Mouse (Mus musculus) thymus, adult 2 months (tissue): Measurements from ENCODE around the gene 5830473C10Rik. TPM values are rescaled to one million over a fixed set of nuclear protein-coding genes. Genes with fewer than 3 reads are reported as not detected.

Source experiments
- DNase-seq: peaks from one replicate; pipeline ENCODE4 v3.0.0; 2021
- H3K27ac ChIP-seq: fragments of 200-500 bp; 2 replicates; pipeline ENCODE4 v1.5.1; 2012; ENCODE audit warnings: low read length, control low read depth; ENCODE audit not compliant: control insufficient read depth, insufficient read depth
- H3K27me3 ChIP-seq: fragments of 200-500 bp; 2 replicates; pipeline ENCODE4 v1.6.1; 2012; ENCODE audit warnings: mild to moderate bottlenecking, low read length, moderate library complexity, mixed read lengths; ENCODE audit not compliant: control insufficient read depth, insufficient read depth
- H3K36me3 ChIP-seq: fragments of 200-500 bp; 2 replicates; pipeline ENCODE4 v1.6.1; 2012; ENCODE audit warnings: mild to moderate bottlenecking, low read length, moderate library complexity; ENCODE audit not compliant: control insufficient read depth, insufficient read depth
- H3K4me1 ChIP-seq: fragments of 200-500 bp; replicated peaks from 2 replicates; pipeline ENCODE4 v1.6.1; 2012; ENCODE audit warnings: low read length; ENCODE audit not compliant: control insufficient read depth, insufficient read depth
- H3K4me3 ChIP-seq: fragments of 200-500 bp; 2 replicates; pipeline ENCODE4 v1.5.1; 2012; ENCODE audit warnings: mild to moderate bottlenecking, low read length, control low read depth, moderate library complexity; ENCODE audit not compliant: control insufficient read depth, insufficient read depth
- CTCF ChIP-seq: fragments of 200-500 bp; IDR thresholded peaks from 2 replicates; pipeline ENCODE4 v1.5.1; 2012; ENCODE audit warnings: mild to moderate bottlenecking, control low read depth, low read length, moderate library complexity, borderline replicate concordance; ENCODE audit not compliant: control insufficient read depth, poor library complexity, insufficient read depth; ENCODE audit errors: extremely low read depth
- POLR2A ChIP-seq: fragments of 200-500 bp; IDR thresholded peaks from 2 replicates; pipeline ENCODE4 v1.6.1; 2012; ENCODE audit warnings: mild to moderate bottlenecking, low read length, control low read depth, moderate library complexity; ENCODE audit not compliant: control insufficient read depth, poor library complexity, insufficient read depth; ENCODE audit errors: extremely low read depth
- WGBS: fragments of 180-500 bp; shearing (Covaris S2); methylation state at CpG from one replicate; pipeline ENCODE4 v1.1.7; 2018; 5-methylcytosine and 5-hydroxymethylcytosine counted together
- polyA plus RNA-seq: library from polyadenylated mRNA; depleted of rRNA; stranded (reverse); fragments of >200 nt; gene quantifications from 2 replicates; pipeline ENCODE4 v1.2.3, GENCODE M21; 2012

The 5830473C10Rik gene
- polyA plus RNA-seq, 1 experiment: not detected

- DNase-seq: no peak
- TF ChIP-seq CTCF (no peak), POLR2A (no peak)
- H3K27me3 ChIP-seq: no peaks in the 10 kb centered on the region
- H3K4me3 ChIP-seq: no peak overlapping the region
- WGBS: 96% methylated on average over 11 of the region's 11 CpGs
- H3K36me3 ChIP-seq: no peaks in the 10 kb centered on the region
- no peaks in the 10 kb centered on the region for H3K4me1 ChIP-seq
- H3K27ac ChIP-seq: no peak overlapping the region
Measured at GRCm38 (mm10) chr5:90561721-90562275, 891 bp downstream of the 5830473C10Rik start.

- no peak overlapping the region for H3K4me3 ChIP-seq
Measured at GRCm38 (mm10) chr5:90562880-90563279, 2.0 kb downstream of the 5830473C10Rik start.

GRCm38 (mm10) chr5:90564161-90564560 is 3.3 kb downstream of the 5830473C10Rik start:
- Histone ChIP-seq H3K27me3 (no peaks in the 10 kb centered on the region), H3K27ac (no peak overlapping the region), H3K4me3 (no peak overlapping the region), H3K36me3 (no peaks in the 10 kb centered on the region), H3K4me1 (no peaks in the 10 kb centered on the region)
- WGBS: 92% methylated on average over 4 of the region's 4 CpGs
- TF ChIP-seq POLR2A (no peak), CTCF (no peak)
- no peak for DNase-seq

More at GRCm38 (mm10) chr5:90562880-90563279, 2.0 kb downstream of the 5830473C10Rik start:
- no peak overlapping the region for H3K27ac ChIP-seq
- H3K27me3 ChIP-seq: no peaks in the 10 kb centered on the region
- WGBS: 95% methylated on average over 4 of the region's 4 CpGs
- no peaks in the 10 kb centered on the region for H3K4me1 ChIP-seq
- DNase-seq: no peak
- TF ChIP-seq CTCF: no peak
- no peak for TF ChIP-seq POLR2A
- no peaks in the 10 kb centered on the region for H3K36me3 ChIP-seq

- Histone ChIP-seq H3K4me3 (no peak overlapping the region), H3K4me1 (no peaks in the 10 kb centered on the region), H3K36me3 (no peaks in the 10 kb centered on the region), H3K27ac (no peak overlapping the region), H3K27me3 (no peaks in the 10 kb centered on the region)
- 86% methylated on average over 6 of the region's 6 CpGs for WGBS
- TF ChIP-seq CTCF (no peak), POLR2A (no peak)
- DNase-seq: no peak
Measured at GRCm38 (mm10) chr5:90565205-90565604, 4.3 kb downstream of the 5830473C10Rik start.

- Histone ChIP-seq H3K4me3 (no peak overlapping the region), H3K27me3 (no peaks in the 10 kb centered on the region), H3K4me1 (no peaks in the 10 kb centered on the region), H3K27ac (no peak overlapping the region), H3K36me3 (no peaks in the 10 kb centered on the region)
- TF ChIP-seq POLR2A: no peak
- TF ChIP-seq CTCF: no peak
- DNase-seq: no peak
- 91% methylated on average over 5 of the region's 5 CpGs for WGBS
Measured at GRCm38 (mm10) chr5:90567788-90568187, 6.9 kb downstream of the 5830473C10Rik start.

- no peak for DNase-seq
- Histone ChIP-seq H3K27me3 (no peaks in the 10 kb centered on the region), H3K4me1 (no peaks in the 10 kb centered on the region), H3K36me3 (no peaks in the 10 kb centered on the region), H3K4me3 (no peak overlapping the region), H3K27ac (no peak overlapping the region)
- no peak for TF ChIP-seq CTCF
- TF ChIP-seq POLR2A: no peak
Measured at GRCm38 (mm10) chr5:90568338-90568737, 7.4 kb downstream of the 5830473C10Rik start.

GRCm38 (mm10) chr5:90571216-90571615 is 10.3 kb downstream of the 5830473C10Rik start:
- 85% methylated on average over 3 of the region's 3 CpGs for WGBS
- no peak overlapping the region for H3K4me3 ChIP-seq
- no peak for DNase-seq
- H3K27ac ChIP-seq: no peak overlapping the region
- H3K4me1 ChIP-seq: no peaks in the 10 kb centered on the region
- no peaks in the 10 kb centered on the region for H3K27me3 ChIP-seq
- no peaks in the 10 kb centered on the region for H3K36me3 ChIP-seq
- TF ChIP-seq CTCF: no peak
- TF ChIP-seq POLR2A: no peak
